Mouse (Mus musculus) liver, adult 2 months (tissue): ENCODE measurements at regions not wholly inside any gene's neighbourhood (a gene's known extent, or its start where the extent isn't known, plus 50 kb on each side); places are given as distances from the start of the nearest gene placed in this dataset.

ENCODE experiments used
- CTCF ChIP-seq: fragments of 200-500 bp; IDR thresholded peaks from 2 replicates; pipeline ENCODE4 v1.5.1; 2011; ENCODE audit warnings: low read depth, low read length, control low read depth
- POLR2A ChIP-seq: fragments of 200-500 bp; IDR thresholded peaks from 2 replicates; pipeline ENCODE4 v1.6.1; 2011; ENCODE audit warnings: low read length, control low read depth; ENCODE audit not compliant: insufficient read depth; ENCODE audit errors: extremely low read depth

DNA sequence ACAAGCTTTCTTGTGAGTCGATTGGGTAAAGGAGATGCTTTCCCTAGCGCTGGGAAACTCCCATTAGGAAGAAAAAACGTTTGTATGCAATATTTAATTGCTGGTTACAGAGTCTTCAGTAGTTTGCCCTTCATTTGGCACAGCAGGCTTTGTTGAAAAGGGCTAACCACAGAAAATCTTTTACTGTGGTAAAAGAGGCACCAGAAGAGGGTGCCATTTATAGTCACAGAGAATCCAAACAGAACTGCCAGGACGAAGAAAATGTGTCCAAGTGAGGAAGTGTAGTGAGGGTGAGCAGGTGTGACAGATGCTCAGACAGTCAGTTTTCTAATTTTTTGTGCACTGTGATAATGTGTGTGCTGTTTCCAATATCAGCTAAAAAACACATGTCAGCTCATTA is 744.4 kb downstream of the Kcna4 start:
- no peak for TF ChIP-seq POLR2A
- no peak for TF ChIP-seq CTCF
